Mouse (Mus musculus) heart, embryonic 14.5 days (tissue): Measurements from ENCODE around the gene Pknox2. TPM values are rescaled to one million over a fixed set of nuclear protein-coding genes. Genes with fewer than 3 reads are reported as not detected.

Experiments
- ATAC-seq: fragments of 200-750 bp; cut with Nextera tagmentation; 2 replicates; pipeline ENCODE4 v1.8.0; 2017; ENCODE audit warnings: low read depth, moderate TSS enrichment; ENCODE audit not compliant: insufficient number of reproducible peaks, insufficient read depth, low FRiP score
- H3K27ac ChIP-seq, 2 experiments: fragments of 200-500 bp in 1 of 2; fragments of 300-500 bp in 1 of 2; sonication (generic) in 1 of 2; replicated peaks in 1 of 2; 2 replicates each; pipeline ENCODE4 v1.5.1; 2012 to 2014; ENCODE audit warnings: low read depth in 2 of 2, low read length in 2 of 2, control low read depth in 1 of 2, mild to moderate bottlenecking in 1 of 2, mixed read lengths in 1 of 2; ENCODE audit not compliant: control insufficient read depth in 1 of 2, insufficient read depth in 1 of 2
- H3K27me3 ChIP-seq: fragments of 300-500 bp; sonication (generic); 2 replicates; pipeline ENCODE4 v1.6.1; 2014; ENCODE audit warnings: mild to moderate bottlenecking, low read length, control low read depth; ENCODE audit not compliant: control insufficient read depth, insufficient read depth
- H3K36me3 ChIP-seq: fragments of 300-500 bp; sonication (generic); 2 replicates; pipeline ENCODE4 v1.6.1; 2014; ENCODE audit warnings: mild to moderate bottlenecking, control low read depth, low read length, mixed read lengths; ENCODE audit not compliant: control insufficient read depth, insufficient read depth
- H3K4me1 ChIP-seq, 2 experiments: fragments of 200-500 bp in 1 of 2; fragments of 300-500 bp in 1 of 2; sonication (generic) in 1 of 2; 2 replicates each; pipeline ENCODE4 v1.6.1; 2012 to 2014; ENCODE audit warnings: low read length in 2 of 2, control low read depth in 1 of 2, mixed read lengths in 1 of 2; ENCODE audit not compliant: control insufficient read depth in 2 of 2, insufficient read depth in 2 of 2
- H3K4me2 ChIP-seq: fragments of 300-500 bp; sonication (generic); 2 replicates; pipeline ENCODE4 v1.6.1; 2014; ENCODE audit warnings: mild to moderate bottlenecking, low read length
- H3K4me3 ChIP-seq, 2 experiments: fragments of 200-500 bp in 1 of 2; fragments of 300-500 bp in 1 of 2; sonication (generic) in 1 of 2; 2 replicates each; pipeline ENCODE4 v1.5.1; 2012 to 2014; ENCODE audit warnings: low read length in 2 of 2, mild to moderate bottlenecking in 2 of 2, control low read depth in 1 of 2, low read depth in 1 of 2, moderate library complexity in 1 of 2; ENCODE audit not compliant: control insufficient read depth in 1 of 2, insufficient read depth in 1 of 2
- H3K9ac ChIP-seq: fragments of 300-500 bp; sonication (generic); 2 replicates; pipeline ENCODE4 v1.6.1; 2014; ENCODE audit warnings: mild to moderate bottlenecking, low read length
- H3K9me3 ChIP-seq: fragments of 300-500 bp; sonication (generic); 2 replicates; pipeline ENCODE4 v1.6.1; 2016; ENCODE audit warnings: low read length, control low read depth; ENCODE audit not compliant: control insufficient read depth
- WGBS: fragments of 180-500 bp; shearing (Covaris S2); extraction: QIAGEN DNeasy Blood & Tissue Kit; methylation state at CpG from one replicate; pipeline ENCODE4 v1.1.7; 2014; 5-methylcytosine and 5-hydroxymethylcytosine counted together
- polyA plus RNA-seq: library from polyadenylated mRNA; unstranded; fragments of >200 nt; fragmentation: Nextera tagmentation; extraction: Ambion mirVana; gene quantifications from 2 replicates; pipeline ENCODE4 v1.2.1, GENCODE M21; 2014

The Pknox2 gene
- polyA plus RNA-seq, 1 experiment from 2014 or later = 3.6 TPM

DNA sequence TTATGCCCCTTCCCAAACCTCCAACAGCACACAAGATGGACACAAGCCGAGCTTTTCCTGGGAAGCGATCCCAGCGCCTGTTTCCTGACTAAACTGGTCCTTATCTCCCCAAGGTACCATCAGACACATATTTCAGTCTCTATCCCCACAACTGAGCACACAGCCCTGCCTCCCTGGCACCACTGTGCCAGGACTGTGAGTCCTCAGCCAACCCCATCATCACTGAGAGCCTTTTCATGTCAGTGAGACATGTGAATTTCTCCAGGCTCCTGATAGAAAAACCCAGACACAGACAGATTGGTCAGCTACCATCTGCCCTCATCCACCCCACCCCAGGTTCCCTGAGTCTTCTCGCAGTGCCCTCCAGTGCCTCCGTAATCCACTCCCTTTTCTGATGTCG, 24.2 kb downstream of the Pknox2 start:
- H3K4me2 ChIP-seq = no peak overlapping the region
- H3K4me1 ChIP-seq = no peaks in the 10 kb centered on the region
- H3K4me3 ChIP-seq = no peak overlapping the region
- no peak overlapping the region for H3K9ac ChIP-seq
- ATAC-seq = no peak
- H3K27me3 ChIP-seq = no peaks in the 10 kb centered on the region
- no peaks in the 10 kb centered on the region for H3K9me3 ChIP-seq
- WGBS = 65% methylated on average over 6 of the region's 6 CpGs
- H3K27ac ChIP-seq = no peak overlapping the region
- no peaks in the 10 kb centered on the region for H3K36me3 ChIP-seq

DNA sequence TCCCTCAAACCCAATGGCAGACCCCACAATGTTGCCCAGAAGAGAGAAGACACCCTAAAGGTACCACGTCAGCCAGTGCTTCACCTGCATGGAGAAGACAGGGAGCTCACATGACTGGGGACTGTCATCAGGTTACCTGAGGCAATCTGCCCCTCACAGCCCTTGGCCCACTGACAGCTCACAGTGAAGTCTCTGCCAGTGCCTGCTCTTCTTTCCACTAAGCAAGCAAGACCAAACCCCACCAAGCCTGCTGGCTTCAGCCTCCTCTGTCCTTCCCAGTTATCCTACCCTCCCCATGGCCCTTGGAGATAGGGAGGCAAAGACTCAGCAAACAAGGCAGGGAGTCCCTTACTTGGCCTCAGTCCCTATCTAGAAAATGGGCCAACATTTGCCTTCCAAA, 24.8 kb downstream of the Pknox2 start:
- Histone ChIP-seq H3K4me2 (no peak overlapping the region), H3K4me1 (no peaks in the 10 kb centered on the region), H3K4me3 (no peak overlapping the region), H3K9me3 (no peaks in the 10 kb centered on the region), H3K27me3 (no peaks in the 10 kb centered on the region), H3K36me3 (no peaks in the 10 kb centered on the region), H3K27ac (no peak overlapping the region), H3K9ac (no peak overlapping the region)
- ATAC-seq = no peak
- WGBS = 54% methylated on average over 1 of the region's 1 CpGs

DNA sequence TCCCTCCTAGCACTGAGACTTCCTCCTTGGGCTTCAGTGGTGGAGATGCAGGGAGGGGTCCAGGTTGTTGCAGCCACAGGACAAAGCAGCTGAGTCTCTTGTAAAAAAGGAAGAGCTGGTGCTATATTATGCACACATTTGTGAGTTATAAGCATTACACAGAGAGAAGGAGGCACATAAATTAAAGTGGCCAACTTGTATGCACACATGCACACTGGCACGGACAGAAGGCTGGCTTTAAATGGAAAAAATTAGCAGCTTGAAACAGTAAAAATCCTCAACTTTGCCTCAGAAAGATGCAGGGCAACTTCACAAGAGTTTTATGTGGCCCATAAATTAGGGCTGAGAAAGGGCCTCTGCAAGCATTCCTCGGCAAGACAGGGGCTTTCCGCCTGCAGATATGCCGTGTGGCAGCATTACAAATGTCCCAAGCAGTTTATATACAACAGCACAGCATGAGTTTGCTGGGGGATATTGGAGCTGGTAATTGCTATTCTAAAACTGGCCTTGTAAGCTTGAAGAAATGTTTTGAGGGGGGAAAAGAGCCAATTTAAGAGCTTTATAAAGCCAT, 25.4 kb downstream of the Pknox2 start:
- no peak overlapping the region for H3K4me3 ChIP-seq
- H3K4me1 ChIP-seq = no peaks in the 10 kb centered on the region
- 78% methylated on average over 4 of the region's 4 CpGs for WGBS
- H3K27ac ChIP-seq = no peak overlapping the region
- no peaks in the 10 kb centered on the region for H3K27me3 ChIP-seq
- H3K36me3 ChIP-seq = no peaks in the 10 kb centered on the region
- no peak for ATAC-seq
- no peaks in the 10 kb centered on the region for H3K9me3 ChIP-seq
- H3K9ac ChIP-seq = no peak overlapping the region
- no peak overlapping the region for H3K4me2 ChIP-seq

DNA sequence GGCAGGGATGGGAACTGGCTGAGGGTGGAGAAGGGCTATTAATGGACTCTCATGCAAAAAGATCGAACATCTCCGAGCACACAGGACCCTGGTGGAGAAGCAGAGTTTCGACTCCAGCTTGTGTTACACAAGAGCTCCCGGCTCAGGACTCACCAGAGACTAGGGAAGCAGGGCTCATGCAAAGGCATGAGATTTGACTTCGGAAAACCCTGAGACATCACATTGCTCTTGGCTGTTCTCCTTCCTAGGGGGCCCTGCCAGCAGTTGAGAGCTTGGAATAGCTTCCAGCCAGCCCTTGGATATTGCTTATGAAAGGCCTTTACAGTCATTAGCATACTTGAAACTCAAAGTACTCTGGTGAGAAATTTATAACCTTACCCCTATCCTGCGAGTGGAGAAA, 26.4 kb downstream of the Pknox2 start:
- Histone ChIP-seq H3K9me3 (no peaks in the 10 kb centered on the region), H3K4me3 (no peak overlapping the region), H3K9ac (no peak overlapping the region), H3K4me1 (no peaks in the 10 kb centered on the region), H3K27ac (no peak overlapping the region), H3K36me3 (no peaks in the 10 kb centered on the region), H3K4me2 (no peak overlapping the region), H3K27me3 (no peaks in the 10 kb centered on the region)
- ATAC-seq = no peak
- WGBS = 81% methylated on average over 6 of the region's 6 CpGs

DNA sequence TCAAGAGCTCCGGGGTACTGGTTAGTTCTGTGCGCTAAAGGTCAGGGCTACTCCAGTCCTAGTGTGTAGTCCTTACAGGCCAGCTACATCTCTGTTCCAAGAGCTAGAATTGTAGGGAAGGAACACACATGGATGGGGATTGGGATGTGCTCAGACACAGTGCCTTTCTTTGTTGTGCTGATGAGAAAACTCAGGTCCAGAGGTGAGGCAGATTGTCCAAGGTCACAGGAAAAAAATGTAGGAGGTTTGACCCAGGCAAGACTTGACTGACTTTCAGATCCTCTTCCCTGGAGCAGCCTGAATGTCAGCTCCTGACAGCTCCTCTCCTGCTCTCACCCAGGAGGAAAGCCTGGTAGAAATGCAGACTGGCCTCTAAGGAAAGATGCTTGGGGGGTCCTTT, 29.7 kb downstream of the Pknox2 start:
- no peaks in the 10 kb centered on the region for H3K9me3 ChIP-seq
- no peak overlapping the region for H3K9ac ChIP-seq
- H3K36me3 ChIP-seq = no peaks in the 10 kb centered on the region
- no peak overlapping the region for H3K4me3 ChIP-seq
- H3K4me2 ChIP-seq = no peak overlapping the region
- H3K27ac ChIP-seq = no peak overlapping the region
- ATAC-seq = no peak
- no peaks in the 10 kb centered on the region; a peak in 1 of 4 replicates for H3K4me1 ChIP-seq
- no peaks in the 10 kb centered on the region for H3K27me3 ChIP-seq
- WGBS = 83% methylated on average over 2 of the region's 2 CpGs

DNA sequence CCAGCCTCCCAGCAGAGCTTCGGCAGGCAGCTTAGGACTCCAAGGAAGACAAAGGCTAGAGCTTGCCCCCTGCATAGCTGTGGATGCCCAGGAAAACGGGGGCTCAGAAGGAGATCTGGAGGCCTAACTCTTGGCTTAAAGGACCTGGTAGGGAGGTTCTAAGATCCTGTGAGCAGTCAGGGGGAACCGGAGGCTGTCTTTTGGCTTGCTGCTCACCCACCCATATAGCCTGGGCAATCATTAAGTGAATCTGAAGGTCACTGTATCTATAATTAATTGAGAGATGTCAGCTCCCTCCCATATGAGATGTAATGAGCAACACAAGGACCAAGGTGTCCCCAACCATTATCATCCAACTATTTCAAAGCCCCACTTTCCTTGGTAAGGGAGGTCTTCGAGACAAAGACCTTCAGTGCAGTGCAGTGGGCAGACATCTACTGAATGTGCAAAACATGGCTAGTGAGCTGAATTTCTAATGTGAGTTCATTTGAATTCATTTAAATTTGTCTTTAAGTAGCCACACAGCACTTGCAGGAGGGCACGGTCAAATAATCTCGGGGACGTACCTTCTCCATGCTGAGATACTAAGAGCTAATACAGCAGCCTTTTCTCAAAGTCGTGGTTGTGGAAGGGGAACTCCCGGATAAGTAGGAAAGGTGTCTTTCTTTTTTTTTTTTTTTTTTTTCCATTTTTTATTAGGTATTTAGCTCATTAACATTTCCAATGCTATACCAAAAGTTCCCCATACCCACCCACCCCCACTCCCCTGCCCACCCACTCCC, 30.4 kb downstream of the Pknox2 start:
- Histone ChIP-seq H3K9me3 (no peaks in the 10 kb centered on the region), H3K9ac (no peak overlapping the region), H3K4me1 (no peaks in the 10 kb centered on the region; a peak in 1 of 4 replicates), H3K4me2 (no peak overlapping the region), H3K27ac (no peak overlapping the region), H3K36me3 (no peaks in the 10 kb centered on the region), H3K4me3 (no peak overlapping the region), H3K27me3 (no peaks in the 10 kb centered on the region)
- 81% methylated on average over 9 of the region's 9 CpGs for WGBS
- no peak for ATAC-seq

DNA sequence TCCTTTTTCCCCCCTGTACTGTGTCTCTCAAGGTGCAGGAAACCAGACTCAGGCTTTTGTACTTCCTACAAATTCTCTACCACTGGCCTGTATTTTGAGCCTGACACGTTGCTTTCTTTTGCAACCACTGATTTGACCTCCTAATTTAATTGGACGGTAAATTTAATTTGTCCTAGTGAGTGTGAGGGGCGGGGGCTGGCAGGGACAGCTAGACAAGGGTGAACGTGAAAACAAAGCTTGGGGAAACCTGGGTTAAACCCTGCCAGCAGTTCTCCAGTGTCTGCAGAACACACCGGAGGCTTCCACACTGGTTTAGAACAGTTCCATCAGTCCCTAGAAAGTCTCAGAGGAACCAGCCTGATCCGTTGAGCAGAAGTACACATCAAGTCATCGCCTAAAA, 31.4 kb downstream of the Pknox2 start:
- no peaks in the 10 kb centered on the region for H3K36me3 ChIP-seq
- no peaks in the 10 kb centered on the region; a peak in 1 of 4 replicates for H3K4me1 ChIP-seq
- H3K27ac ChIP-seq = no peak overlapping the region
- 77% methylated on average over 7 of the region's 7 CpGs for WGBS
- H3K9ac ChIP-seq = no peak overlapping the region
- no peaks in the 10 kb centered on the region for H3K9me3 ChIP-seq
- H3K27me3 ChIP-seq = no peaks in the 10 kb centered on the region
- ATAC-seq = no peak
- H3K4me3 ChIP-seq = no peak overlapping the region
- no peak overlapping the region for H3K4me2 ChIP-seq
